Mouse (Mus musculus) naive thymus-derived CD4-positive, alpha-beta T cell, adult 5 months (primary cell): ENCODE data around the gene Glmp. TPM values are rescaled to one million over a fixed set of nuclear protein-coding genes. Genes with fewer than 3 reads are reported as not detected.

Experiments
- polyA plus RNA-seq: library from polyadenylated mRNA; unstranded; fragments of 100-300 nt; shearing (Covaris generic); gene quantifications from one replicate; pipeline ENCODE4 v1.2.1, GENCODE M21; 2017

Gene Glmp
- polyA plus RNA-seq = 136 TPM

DNA sequence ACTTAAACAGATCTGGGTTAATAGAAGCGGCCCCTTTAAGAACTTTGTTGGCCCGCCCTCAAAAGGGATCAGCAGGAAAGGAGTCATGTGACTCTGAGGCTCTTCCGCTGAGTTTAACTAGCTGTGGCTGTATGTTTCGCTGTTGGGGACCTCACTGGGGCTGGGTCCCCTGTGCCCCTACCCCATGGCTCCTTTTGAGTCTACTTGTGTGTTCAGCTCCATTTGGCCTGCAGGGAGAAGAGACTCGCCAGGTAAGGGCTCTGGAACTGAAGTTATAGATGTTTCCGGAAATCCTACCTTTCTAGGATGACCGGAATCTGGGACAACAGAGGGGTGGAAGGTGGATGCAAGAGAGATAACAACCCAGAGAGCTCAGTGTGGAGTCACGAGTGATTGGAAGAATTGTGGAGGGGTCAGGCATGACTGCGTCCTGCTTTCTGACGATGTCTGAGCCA lies at the start of gene Glmp:
Gene Glmp (plus strand): TSS at position 73 of the 455 bp plus-strand sequence.

DNA sequence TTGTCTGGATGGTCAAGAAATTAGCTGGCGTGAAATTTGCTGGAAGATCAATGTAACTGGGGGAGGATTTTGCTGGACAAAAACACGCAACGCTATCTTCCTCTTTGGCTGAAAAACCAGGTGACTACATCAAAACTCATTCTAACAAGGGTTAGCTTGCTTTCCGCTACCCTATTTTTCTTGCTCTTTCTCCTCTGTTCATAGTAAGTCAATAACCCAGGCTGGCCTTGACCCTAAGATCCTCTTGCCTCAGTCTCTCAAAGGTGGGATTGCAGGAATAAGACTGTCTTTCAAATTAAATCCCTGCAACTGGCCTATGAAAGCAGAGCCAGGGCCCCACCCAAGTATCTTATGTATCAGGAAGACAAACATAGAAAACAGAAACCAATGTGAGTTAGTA lies 37.7 kb upstream of the Glmp start, which contains the start of gene Gm38392:
Gene Gm38392 (minus strand): TSS at position 101 of the 400 bp plus-strand sequence.

DNA sequence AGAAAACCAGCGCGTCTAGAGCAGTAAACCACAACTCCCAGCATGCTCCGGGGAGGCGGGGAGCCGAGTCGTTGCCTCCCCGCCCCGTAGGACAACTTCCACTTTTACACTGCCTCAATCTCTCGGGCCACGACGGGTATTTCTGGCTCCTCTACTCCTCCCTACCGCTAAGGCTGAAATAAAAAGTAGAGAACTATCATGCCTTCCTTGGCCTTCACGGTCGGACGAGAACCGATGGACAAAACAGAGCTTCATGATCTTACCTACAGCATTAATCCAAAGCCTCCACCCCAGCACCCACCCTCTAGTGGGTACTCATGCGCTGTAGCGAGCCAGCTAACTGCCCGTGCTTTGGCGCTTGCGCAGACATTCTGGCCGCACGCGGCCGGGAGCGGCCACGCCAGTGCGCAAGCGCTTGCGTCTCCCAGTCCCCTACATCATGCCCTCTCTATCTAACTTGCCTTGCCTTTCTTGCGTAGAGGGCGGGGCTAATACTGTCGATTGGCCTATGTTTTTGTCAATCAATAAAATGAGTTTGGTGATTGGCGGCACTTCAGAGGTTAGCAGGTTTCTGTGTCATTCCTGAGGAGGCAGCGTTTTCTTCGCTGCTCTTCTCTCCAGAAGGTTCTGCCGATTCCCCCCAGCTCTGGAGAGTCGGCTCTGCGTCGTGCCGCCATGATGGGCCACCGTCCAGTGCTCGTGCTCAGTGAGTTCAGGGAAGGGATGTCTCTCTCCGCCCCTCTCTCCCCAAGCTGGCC lies 28.1 kb upstream of the Glmp start, which contains the start of the genes Tsacc and Cct3:
Gene Tsacc (minus strand): TSS at position 439 of the 758 bp plus-strand sequence.
Gene Cct3 (plus strand): TSS at position 556 of the 758 bp plus-strand sequence.

DNA sequence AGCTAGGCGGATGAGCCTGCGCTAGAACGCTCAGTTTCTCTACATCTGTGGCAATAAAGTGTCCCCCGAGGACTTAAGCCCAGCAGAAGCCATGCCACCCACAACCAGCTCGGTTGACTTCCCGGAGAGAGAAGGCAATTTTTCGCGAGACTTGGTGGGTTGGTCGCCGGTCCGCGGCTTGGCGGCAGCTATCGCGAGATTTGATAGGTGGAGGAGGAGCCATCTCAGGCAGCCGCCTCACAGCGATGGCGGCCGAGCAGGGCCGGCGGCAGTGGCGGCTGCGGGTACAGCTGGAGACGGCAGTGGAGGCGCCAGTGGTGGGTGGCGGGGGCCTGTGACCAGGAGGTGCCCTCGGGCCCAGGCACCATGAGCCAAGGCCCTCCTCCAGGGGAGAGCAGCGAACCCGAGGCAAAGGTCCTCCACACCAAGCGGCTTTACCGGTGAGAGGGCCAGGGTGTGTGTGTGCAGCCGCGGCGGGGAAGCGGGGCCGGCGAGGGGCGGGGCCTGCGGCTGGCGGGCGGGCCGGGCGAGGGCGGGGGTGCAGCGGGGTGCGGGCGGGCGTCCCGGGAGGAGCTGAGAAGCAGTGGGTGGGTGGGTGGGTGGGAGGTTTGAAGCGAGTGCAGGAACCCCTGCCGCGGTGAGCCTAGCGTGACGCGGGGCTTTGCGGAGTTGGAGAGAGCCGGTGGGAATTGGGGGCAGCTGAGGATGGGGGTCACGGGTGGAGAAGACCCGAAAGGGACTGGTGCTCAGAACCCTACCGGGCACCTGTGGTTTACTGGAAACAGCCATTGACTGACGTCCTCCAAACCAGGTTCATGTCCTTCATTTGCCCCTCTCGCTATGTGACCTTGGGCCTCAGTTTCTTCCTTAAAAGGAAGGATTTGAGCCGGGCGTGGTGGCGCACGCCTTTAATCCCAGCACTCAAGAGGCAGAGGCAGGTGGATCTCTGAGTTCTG lies 11.5 kb downstream of the Glmp start, which contains the start of the genes Tmem79 and Smg5:
Gene Tmem79 (minus strand): TSS at position 91 of the 956 bp plus-strand sequence.
Gene Smg5 (plus strand): TSS at position 203 of the 956 bp plus-strand sequence.

DNA sequence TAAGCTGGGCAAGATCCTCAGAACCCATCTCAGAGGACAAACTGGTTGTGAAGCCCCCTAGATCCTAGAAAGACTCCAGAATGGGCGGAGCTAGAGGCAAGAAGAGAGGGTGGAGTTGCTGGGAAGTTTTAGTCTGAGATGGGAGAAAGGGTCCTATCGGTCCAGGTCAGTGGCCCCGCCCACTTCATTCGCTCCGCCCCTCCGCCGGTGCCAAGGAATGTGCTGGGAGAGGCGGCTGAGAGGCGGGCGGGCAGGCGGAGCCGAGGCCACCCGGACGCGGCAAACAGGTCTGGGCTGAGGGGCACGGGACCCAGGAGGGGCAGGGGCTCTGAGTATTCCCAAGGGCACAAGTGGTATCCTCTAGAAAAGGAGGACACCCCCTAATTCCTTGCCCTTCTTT lies 39.5 kb downstream of the Glmp start, which contains the start of gene Paqr6:
Gene Paqr6 (plus strand): TSS at position 248 of the 400 bp plus-strand sequence.

DNA sequence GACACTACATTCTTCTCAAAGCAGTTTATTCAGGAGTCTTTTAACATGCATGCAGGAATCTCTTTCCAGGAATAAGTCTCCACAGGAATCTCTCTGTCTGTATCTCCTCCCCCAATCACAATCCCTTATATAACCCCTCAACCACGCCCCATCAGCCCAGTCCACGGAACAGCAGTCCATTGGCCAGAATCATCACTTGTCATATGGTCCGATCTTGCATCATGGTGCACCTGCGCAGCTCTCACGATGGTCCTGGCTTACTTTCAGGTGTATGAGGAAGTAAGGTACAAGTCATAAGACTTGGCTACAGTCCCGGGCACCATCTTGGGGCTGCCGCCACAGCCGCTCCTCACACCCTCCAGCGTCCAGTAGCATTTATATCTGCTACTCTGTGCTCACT lies 47.8 kb downstream of the Glmp start, which contains the start of gene Bglap3:
Gene Bglap3 (minus strand): TSS at position 101 of the 400 bp plus-strand sequence.

DNA sequence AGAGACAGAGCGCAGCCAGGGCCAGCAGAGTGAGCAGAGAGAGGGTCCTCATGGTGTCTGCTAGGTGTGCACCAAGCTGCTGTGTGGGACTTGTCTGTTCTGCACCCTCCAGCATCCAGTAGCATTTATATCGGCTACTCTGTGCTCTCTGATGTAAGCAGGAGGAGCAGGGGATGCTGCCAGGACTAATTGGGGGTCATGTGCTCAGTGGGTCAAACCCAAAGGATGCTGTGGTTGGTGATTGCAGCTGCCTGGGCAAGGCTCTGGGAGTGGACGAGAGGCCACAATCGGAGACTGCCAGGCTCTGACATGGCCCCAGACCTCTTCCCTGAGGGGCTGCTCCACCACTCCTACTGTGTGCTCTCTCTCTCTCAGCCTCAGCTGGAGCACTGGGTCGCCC lies 53.8 kb downstream of the Glmp start, which contains the start of gene Bglap2:
Gene Bglap2 (minus strand): TSS at position 101 of the 400 bp plus-strand sequence.

Other genes with a start within 250 kb of the Glmp start
- not detected for gene Ttc24, start 246.7 kb upstream of the Glmp start, polyA plus RNA-seq
- 0.09 TPM for gene Iqgap3, start 243.1 kb upstream of the Glmp start, polyA plus RNA-seq
- gene Mef2d, start 182.7 kb upstream of the Glmp start, polyA plus RNA-seq = 279 TPM
- not detected for gene Rhbg, start 70.3 kb upstream of the Glmp start, polyA plus RNA-seq
- gene Gm38392, start 37.8 kb upstream of the Glmp start, polyA plus RNA-seq = not detected
- 8.9 TPM for gene Tsacc, start 28.0 kb upstream of the Glmp start, polyA plus RNA-seq
- gene Cct3, start 27.9 kb upstream of the Glmp start, polyA plus RNA-seq = 309 TPM
- gene Tmem79, start 11.1 kb downstream of the Glmp start, polyA plus RNA-seq = 1.1 TPM
- 63.0 TPM for gene Smg5, start 11.2 kb downstream of the Glmp start, polyA plus RNA-seq
- gene Paqr6, start 39.6 kb downstream of the Glmp start, polyA plus RNA-seq = not detected
- gene Bglap3, start 47.7 kb downstream of the Glmp start, polyA plus RNA-seq = not detected
- gene Bglap2, start 53.7 kb downstream of the Glmp start, polyA plus RNA-seq = not detected
- gene Bglap, start 59.4 kb downstream of the Glmp start, polyA plus RNA-seq = not detected
- gene Pmf1, start 85.3 kb downstream of the Glmp start, polyA plus RNA-seq = 48.2 TPM
- 17.4 TPM for gene Slc25a44, start 100.1 kb downstream of the Glmp start, polyA plus RNA-seq
- 177 TPM for gene Sema4a, start 136.2 kb downstream of the Glmp start, polyA plus RNA-seq
- 27.4 TPM for gene Lmna, start 184.9 kb downstream of the Glmp start, polyA plus RNA-seq
- gene Mex3a, start 207.4 kb downstream of the Glmp start, polyA plus RNA-seq = 0.20 TPM
- 0.32 TPM for gene Rab25, start 223.3 kb downstream of the Glmp start, polyA plus RNA-seq
- gene Lamtor2, start 228.1 kb downstream of the Glmp start, polyA plus RNA-seq = 107 TPM
- 52.6 TPM for gene Ubqln4, start 228.7 kb downstream of the Glmp start, polyA plus RNA-seq